Mouse (Mus musculus) thymus, postnatal 10 days (tissue): ENCODE measurements around the gene Pklr.
"Not testable (repeated sequence)": the region's sequence is repeated elsewhere in the genome, so short reads cannot be mapped to it uniquely, and the experiment has no call there.

Source experiments
- DNase-seq, 2 experiments: peaks; one replicate each; pipeline ENCODE4 v3.0.0; 2021; ENCODE audit warnings: low spot score in 2 of 2

The Pklr gene

GRCm38 (mm10) chr3:89124241-89124640 lies 11.7 kb upstream of the Pklr start:
- DNase-seq: no peak

- DNase-seq: no peak
Observed at GRCm38 (mm10) chr3:89125981-89126380, 10.0 kb upstream of the Pklr start.

- no peak for DNase-seq
Observed at GRCm38 (mm10) chr3:89129908-89130307, 6.0 kb upstream of the Pklr start.

GRCm38 (mm10) chr3:89131816-89132215 lies 4.1 kb upstream of the Pklr start:
- no peak for DNase-seq

GRCm38 (mm10) chr3:89132285-89133062 lies 3.5 kb upstream of the Pklr start:
- DNase-seq: no peak

- DNase-seq: no peak
Observed at GRCm38 (mm10) chr3:89133063-89133450, 2.9 kb upstream of the Pklr start.

- no peak for DNase-seq
Observed at GRCm38 (mm10) chr3:89133752-89134151, 2.2 kb upstream of the Pklr start.

GRCm38 (mm10) chr3:89136365-89136764 lies 423 bp downstream of the Pklr start:
- peak; percentile 12 to 58 for DNase-seq

GRCm38 (mm10) chr3:89144821-89145220 lies 8.9 kb downstream of the Pklr start:
- no peak for DNase-seq

- DNase-seq: no peak
Observed at GRCm38 (mm10) chr3:89145566-89145965, 9.6 kb downstream of the Pklr start.

- DNase-seq: no peak
Observed at GRCm38 (mm10) chr3:89147101-89147978, 11.4 kb downstream of the Pklr start.

- no peak for DNase-seq
Observed at GRCm38 (mm10) chr3:89147979-89148311, 12.0 kb downstream of the Pklr start.

GRCm38 (mm10) chr3:89148567-89148966 lies 12.6 kb downstream of the Pklr start:
- no peak for DNase-seq

GRCm38 (mm10) chr3:89152084-89152835 lies 16.3 kb downstream of the Pklr start:
- no peak for DNase-seq

GRCm38 (mm10) chr3:89156951-89157350 lies 21.0 kb downstream of the Pklr start:
- DNase-seq: no peak

- DNase-seq: no peak
Observed at GRCm38 (mm10) chr3:89158651-89159050, 22.7 kb downstream of the Pklr start.

- no peak for DNase-seq
Observed at GRCm38 (mm10) chr3:89159211-89159610, 23.3 kb downstream of the Pklr start.

- DNase-seq: peak; percentile 65 to 89
Observed at GRCm38 (mm10) chr3:89159616-89160344, 23.8 kb downstream of the Pklr start, which contains the start of gene Hcn3. Hcn3 (minus strand) TSS chr3:89160196.

GRCm38 (mm10) chr3:89161207-89161606 lies 25.3 kb downstream of the Pklr start:
- DNase-seq: not testable (repeated sequence)

GRCm38 (mm10) chr3:89161786-89162185 lies 25.8 kb downstream of the Pklr start:
- no peak for DNase-seq

- no peak for DNase-seq
Observed at GRCm38 (mm10) chr3:89163123-89163522, 27.2 kb downstream of the Pklr start.
